ENCODE assay signal across 9 mouse cellular contexts in genomic region chr9:43953128-43953527, GRCm38 (mm10).
DNase-seq lines count a peak whose midpoint lies in the region; ATAC-seq and TF ChIP-seq lines count a peak whose summit lies in the region.
"Had no signal": no experiment of that assay in that cellular context is flagged by ENCODE, and none has a peak within 500 bp of the region (broad histone marks: within the 10 kb centered on the region; RNA-seq: fewer than 3 reads in every experiment).

No protein-coding gene starts in this region.

- H3K9me3 ChIP-seq in forebrain, embryonic 15.5 days, result no peaks in the 10 kb centered on the region
- no peaks in the 10 kb centered on the region for H3K9me3 ChIP-seq in forebrain, embryonic 12.5 days
- H3K9me3 ChIP-seq in midbrain, embryonic 13.5 days, result no peaks in the 10 kb centered on the region
- H3K9me3 ChIP-seq: lung, embryonic 15.5 days had no signal

- TF ChIP-seq POLR2A in cerebellum, adult 2 months (IDR thresholded peaks at IDR 0.05; ENCODE audit: borderline replicate concordance, insufficient read depth, low read length), result no peak

- H3K4me3 ChIP-seq in forebrain, embryonic 15.5 days, result no peak overlapping the region
- H3K4me3 ChIP-seq in forebrain, embryonic 12.5 days (replicated peaks), result no peak overlapping the region
- no peak overlapping the region for H3K4me3 ChIP-seq in cerebellum, adult 2 months (replicated peaks; ENCODE audit: insufficient read depth, low read depth, low read length)
- no peak overlapping the region for H3K4me3 ChIP-seq in midbrain, embryonic 13.5 days (replicated peaks)
- H3K4me3 ChIP-seq: lung, embryonic 15.5 days had no signal

- peaks cover 17% of the 10 kb centered on the region; the same call in 1 of the 2 replicates for H3K27me3 ChIP-seq in forebrain, embryonic 15.5 days
- H3K27me3 ChIP-seq in forebrain, embryonic 12.5 days, result peaks cover 19% of the 10 kb centered on the region
- H3K27me3 ChIP-seq in cerebellum, adult 2 months (ENCODE audit: control insufficient read depth, insufficient read depth, low read length), result no peaks in the 10 kb centered on the region
- no peaks in the 10 kb centered on the region for H3K27me3 ChIP-seq in midbrain, embryonic 13.5 days
- H3K27me3 ChIP-seq: lung, embryonic 15.5 days had no signal

- DNase-seq in left cerebral cortex, postnatal 4 days, result peak; percentile 66
- DNase-seq in left cerebral cortex, adult 8-10 months (ENCODE audit: low spot score in 2 of 2), result no peak
- DNase-seq in cerebellum, adult 2 months, result peak; percentile 46 to 50
- no peak for DNase-seq in left cerebral cortex, postnatal 25 days (ENCODE audit: low spot score in 2 of 2)
- DNase-seq in urinary bladder, postnatal 4 days (ENCODE audit: low spot score in 2 of 2), result no peak

- TF ChIP-seq CTCF in cerebellum, adult 2 months (IDR thresholded peaks at IDR 0.05; ENCODE audit: borderline replicate concordance, insufficient read depth, low read depth, low read length), result peak; percentile 74

- no peak overlapping the region; the same call in 1 of the 2 replicates for H3K9ac ChIP-seq in forebrain, embryonic 15.5 days (replicated peaks)
- H3K9ac ChIP-seq in forebrain, embryonic 12.5 days, result no peak overlapping the region
- H3K9ac ChIP-seq in midbrain, embryonic 13.5 days (replicated peaks), result no peak overlapping the region
- H3K9ac ChIP-seq: lung, embryonic 15.5 days had no signal

- H3K4me1 ChIP-seq in forebrain, embryonic 15.5 days, result peaks cover 19% of the 10 kb centered on the region
- peaks cover 10% of the 10 kb centered on the region for H3K4me1 ChIP-seq in forebrain, embryonic 12.5 days
- no peaks in the 10 kb centered on the region for H3K4me1 ChIP-seq in cerebellum, adult 2 months (ENCODE audit: control insufficient read depth, insufficient read depth, low read length)
- H3K4me1 ChIP-seq in midbrain, embryonic 13.5 days (replicated peaks), result peaks cover 19% of the 10 kb centered on the region
- H3K4me1 ChIP-seq: lung, embryonic 15.5 days had no signal

- no peak overlapping the region for H3K27ac ChIP-seq in forebrain, embryonic 15.5 days (replicated peaks)
- no peak overlapping the region for H3K27ac ChIP-seq in forebrain, embryonic 12.5 days
- no peak overlapping the region for H3K27ac ChIP-seq in cerebellum, adult 2 months (ENCODE audit: insufficient read depth, low read length)
- H3K27ac ChIP-seq in midbrain, embryonic 13.5 days, result no peak overlapping the region
- H3K27ac ChIP-seq: lung, embryonic 15.5 days had no signal

- peak; percentile 38; the same call in 1 of the 2 replicates for ATAC-seq in forebrain, embryonic 15.5 days (replicated peaks)
- no peak for ATAC-seq in forebrain, embryonic 12.5 days (ENCODE audit: low FRiP score)
- peak; percentile 68; the same call in 1 of the 2 replicates for ATAC-seq in midbrain, embryonic 13.5 days

- intact Hi-C loops in left cerebral cortex, postnatal 4 days (cut with DNase I), result no loop called here
- intact Hi-C loops in left cerebral cortex, postnatal 25 days (cut with DNase I), result loop anchor here (1.0 kb wide), 1 partner anchor 19 kb away; no protein-coding TSS in a partner anchor

- no peak overlapping the region for H3K4me2 ChIP-seq in forebrain, embryonic 15.5 days (replicated peaks)
- H3K4me2 ChIP-seq in forebrain, embryonic 12.5 days, result no peak overlapping the region
- no peak overlapping the region for H3K4me2 ChIP-seq in midbrain, embryonic 13.5 days (replicated peaks)
- H3K4me2 ChIP-seq: lung, embryonic 15.5 days had no signal

- H3K36me3 ChIP-seq in forebrain, embryonic 15.5 days, result no peaks in the 10 kb centered on the region
- H3K36me3 ChIP-seq in forebrain, embryonic 12.5 days (replicated peaks), result no peaks in the 10 kb centered on the region
- no peaks in the 10 kb centered on the region for H3K36me3 ChIP-seq in midbrain, embryonic 13.5 days
- H3K36me3 ChIP-seq: lung, embryonic 15.5 days had no signal

- 36% methylated on average over 7 of the region's 7 CpGs for WGBS in forebrain, embryonic 15.5 days
- 40% methylated on average over 7 of the region's 7 CpGs for WGBS in forebrain, embryonic 12.5 days
- 19% methylated on average over 7 of the region's 7 CpGs for WGBS in cerebellum, adult 2 months
- 33% methylated on average over 7 of the region's 7 CpGs for WGBS in midbrain, embryonic 13.5 days

Comparison
In these comparisons a context has a peak if more than half of its experiments do, and no peak if none do; other contexts are left out.
1. DNase-seq: peak in left cerebral cortex, postnatal 4 days (single experiment) and cerebellum, adult 2 months (2 of 2); none in left cerebral cortex, adult 8-10 months (0 of 2), left cerebral cortex, postnatal 25 days (0 of 2) and urinary bladder, postnatal 4 days (0 of 2).